Comparison of ENCODE assay signal across 8 mouse cellular contexts in the genomic region with DNA sequence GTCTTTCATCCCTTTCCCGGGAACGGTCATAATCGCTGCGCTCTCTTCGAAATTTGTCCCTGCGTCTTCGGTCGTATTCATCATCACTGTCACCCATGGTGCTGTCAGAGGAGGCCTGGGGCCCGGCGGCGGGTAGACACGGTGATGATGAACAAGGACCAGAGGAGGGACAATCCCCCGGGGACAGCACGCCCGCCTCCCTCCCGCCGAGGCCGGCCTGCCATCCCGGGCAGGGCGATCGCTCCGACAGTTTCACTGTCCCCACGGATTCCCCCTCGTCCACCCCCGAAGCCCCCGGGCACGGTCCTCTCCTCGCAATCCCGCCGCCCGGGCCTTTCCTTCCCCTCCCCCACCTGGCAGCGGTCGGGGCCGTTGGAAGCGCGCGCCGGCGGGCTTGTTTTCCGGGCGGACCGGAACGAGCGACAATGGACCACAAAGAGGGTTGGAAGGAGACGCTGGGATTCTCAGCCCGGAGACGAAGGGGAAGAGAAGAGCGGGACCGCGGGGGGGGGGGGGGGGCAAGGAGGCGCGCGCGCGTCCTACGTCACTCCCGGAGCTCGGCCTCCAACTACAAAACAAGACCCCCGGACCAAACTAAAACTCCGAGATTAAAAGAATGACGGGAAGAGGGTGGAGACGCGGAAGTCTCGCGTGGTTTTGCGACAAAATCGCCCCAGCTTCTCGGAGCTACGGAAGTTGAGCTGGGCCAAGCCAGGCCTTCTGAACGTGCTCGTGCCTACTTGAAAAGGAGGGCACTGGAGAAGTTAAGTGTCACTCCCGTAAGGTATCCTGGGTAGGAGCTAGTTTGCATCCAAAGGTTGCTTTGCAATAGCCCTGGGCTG. TPM values are rescaled to one million over a fixed set of nuclear protein-coding genes. Genes with fewer than 3 reads are reported as not detected.
DNase-seq lines count a peak whose midpoint lies in the region; ATAC-seq and TF ChIP-seq lines count a peak whose summit lies in the region.

A gene (minus strand): TSS at position 604 of the 842 bp plus-strand sequence.

- DNase-seq in 3T3-L1 (ENCODE audit: low read depth, low spot score) = peak; percentile 98
- peak; percentile 92 for DNase-seq in adrenal gland, postnatal 36 days
- peak; percentile 95 for DNase-seq in heart, adult 18-20 months
- peak; percentile 96 for DNase-seq in kidney, adult 2 months
- peak; percentile 97 for DNase-seq in limb, embryonic 14.5 days (ENCODE audit: low spot score)
- DNase-seq in midbrain, postnatal 0 days (ENCODE audit: low spot score) = peak; percentile 98
- DNase-seq in spleen, postnatal 14 days (ENCODE audit: low spot score in 2 of 2) = peak; percentile 73 to 81

- TF ChIP-seq CTCF in kidney, adult 2 months (conservative IDR thresholded peaks at IDR 0.05; ENCODE audit: insufficient read depth, insufficient read length, low read depth, low read length) = no peak
- no peak for TF ChIP-seq CTCF in midbrain, postnatal 0 days (IDR thresholded peaks at IDR 0.05)

- peak; percentile 75 for TF ChIP-seq POLR2A in kidney, adult 2 months (IDR thresholded peaks at IDR 0.05; ENCODE audit: low read depth, low read length)
- peak; percentile 67; the same call in 1 of the 2 replicates for TF ChIP-seq POLR2A in limb, embryonic 14.5 days (IDR thresholded peaks at IDR 0.05; ENCODE audit: borderline replicate concordance, extremely low read depth, insufficient read depth, insufficient read length)

- peak within 1 kb of the TSS; percentile 99 for H3K9ac ChIP-seq in embryonic facial prominence, embryonic 13.5 days
- H3K9ac ChIP-seq in limb, embryonic 14.5 days (ENCODE audit: low read depth, low read length, severe bottlenecking) = peak within 1 kb of the TSS; percentile 97
- H3K9ac ChIP-seq in midbrain, postnatal 0 days (replicated peaks; ENCODE audit: low read length, poor library complexity, severe bottlenecking) = peak within 1 kb of the TSS; percentile 94

- no peaks in the 10 kb centered on the region for H3K27me3 ChIP-seq in embryonic facial prominence, embryonic 13.5 days
- H3K27me3 ChIP-seq in kidney, adult 2 months (replicated peaks; ENCODE audit: control insufficient read depth, insufficient read depth, low read length) = no peaks in the 10 kb centered on the region
- H3K27me3 ChIP-seq in limb, embryonic 14.5 days (ENCODE audit: control insufficient read depth, insufficient read depth, low read length) = no peaks in the 10 kb centered on the region
- no peaks in the 10 kb centered on the region for H3K27me3 ChIP-seq in midbrain, postnatal 0 days (ENCODE audit: insufficient read depth, low read length)

- H3K27ac ChIP-seq in embryonic facial prominence, embryonic 13.5 days = peak within 1 kb of the TSS; percentile 96
- peak within 1 kb of the TSS; percentile 53 for H3K27ac ChIP-seq in kidney, adult 2 months (ENCODE audit: insufficient read depth, low read depth, low read length)
- peak within 1 kb of the TSS; percentile 91 for H3K27ac ChIP-seq in limb, embryonic 14.5 days (replicated peaks; ENCODE audit: low read depth, low read length)
- peak within 1 kb of the TSS; percentile 95 for H3K27ac ChIP-seq in midbrain, postnatal 0 days (ENCODE audit: low read depth, low read length)

- H3K4me3 ChIP-seq in embryonic facial prominence, embryonic 13.5 days = peak within 1 kb of the TSS; percentile 96
- H3K4me3 ChIP-seq in kidney, adult 2 months (ENCODE audit: insufficient read depth, low read depth, low read length) = peak within 1 kb of the TSS; percentile 71
- H3K4me3 ChIP-seq in limb, embryonic 14.5 days (replicated peaks; ENCODE audit: low read length) = peak within 1 kb of the TSS; percentile 94
- peak within 1 kb of the TSS; percentile 86 for H3K4me3 ChIP-seq in midbrain, postnatal 0 days (ENCODE audit: low read depth, low read length)

- ATAC-seq in embryonic facial prominence, embryonic 13.5 days (ENCODE audit: insufficient number of reproducible peaks, insufficient read depth, low FRiP score, low TSS enrichment, low read depth) = peak; percentile 73
- ATAC-seq in limb, embryonic 14.5 days (ENCODE audit: low FRiP score, low read depth) = peak; percentile 91
- ATAC-seq in midbrain, postnatal 0 days (ENCODE audit: low FRiP score) = peak; percentile 90

- H3K9me3 ChIP-seq in embryonic facial prominence, embryonic 13.5 days = no peaks in the 10 kb centered on the region
- H3K9me3 ChIP-seq in limb, embryonic 14.5 days (ENCODE audit: control insufficient read depth, low read length) = no peaks in the 10 kb centered on the region
- no peaks in the 10 kb centered on the region for H3K9me3 ChIP-seq in midbrain, postnatal 0 days (ENCODE audit: low read length)

- WGBS in embryonic facial prominence, embryonic 13.5 days = under 1% methylated on average over 70 of the region's 72 CpGs
- WGBS in kidney, adult 2 months = under 1% methylated on average over 71 of the region's 72 CpGs
- WGBS in limb, embryonic 14.5 days = under 1% methylated on average over 49 of the region's 72 CpGs
- WGBS in midbrain, postnatal 0 days = under 1% methylated on average over 62 of the region's 72 CpGs

- H3K4me2 ChIP-seq in embryonic facial prominence, embryonic 13.5 days = peak within 1 kb of the TSS; percentile 73
- H3K4me2 ChIP-seq in limb, embryonic 14.5 days (replicated peaks; ENCODE audit: low read depth, low read length, severe bottlenecking) = peak within 1 kb of the TSS; percentile 78
- peak within 1 kb of the TSS; percentile 71 for H3K4me2 ChIP-seq in midbrain, postnatal 0 days (ENCODE audit: low read depth, low read length, poor library complexity, severe bottlenecking)

- peaks cover 73% of the 10 kb centered on the region for H3K36me3 ChIP-seq in embryonic facial prominence, embryonic 13.5 days
- H3K36me3 ChIP-seq in kidney, adult 2 months (ENCODE audit: control insufficient read depth, insufficient read depth, low read length) = no peaks in the 10 kb centered on the region; the same call in 1 of the 2 replicates
- H3K36me3 ChIP-seq in limb, embryonic 14.5 days (ENCODE audit: control insufficient read depth, insufficient read depth, low read length) = peaks cover 68% of the 10 kb centered on the region
- H3K36me3 ChIP-seq in midbrain, postnatal 0 days (ENCODE audit: insufficient read depth, low read length) = peaks cover 10% of the 10 kb centered on the region

- H3K4me1 ChIP-seq in embryonic facial prominence, embryonic 13.5 days = peaks cover 46% of the 10 kb centered on the region
- H3K4me1 ChIP-seq in kidney, adult 2 months (ENCODE audit: control insufficient read depth, insufficient read depth, low read length) = peaks cover 9% of the 10 kb centered on the region; the same call in 1 of the 2 replicates
- peaks cover 23% of the 10 kb centered on the region for H3K4me1 ChIP-seq in limb, embryonic 14.5 days (ENCODE audit: control insufficient read depth, insufficient read depth, low read length)
- H3K4me1 ChIP-seq in midbrain, postnatal 0 days (ENCODE audit: insufficient read depth, low read length) = peaks cover 15% of the 10 kb centered on the region

RNA-seq across cellular contexts. Expression of the gene that starts here (rescaled TPM):
- 100 to 1,000 TPM; 103 to 167 TPM for total RNA-seq in adrenal gland, postnatal 36 days (2021)
- polyA plus RNA-seq in embryonic facial prominence, embryonic 13.5 days (2015; fragmentation: Nextera tagmentation; extraction: Ambion mirVana) = 143 and 148 TPM in 2 replicates
- total RNA-seq in heart, adult 18-20 months (2021) = 10 to 100 TPM; 44.4 to 55.6 TPM
- polyA plus RNA-seq in kidney, adult 2 months (2012; rRNA removed) = 83.0 and 86.9 TPM in 2 replicates
- 263 and 300 TPM in 2 replicates for polyA plus RNA-seq in limb, embryonic 14.5 days (2012; rRNA removed)
- polyA plus RNA-seq in limb, embryonic 14.5 days (2014; fragmentation: Nextera tagmentation; extraction: Ambion mirVana) = 104 and 109 TPM in 2 replicates
- total RNA-seq in midbrain, postnatal 0 days (2014; rRNA removed) = 112 and 114 TPM in 2 replicates
- 53.4 and 56.4 TPM in 2 replicates for polyA plus RNA-seq in midbrain, postnatal 0 days (2015; fragmentation: Nextera tagmentation; extraction: Ambion mirVana)

Comparison
In these comparisons a context has a peak if more than half of its experiments do, and no peak if none do; other contexts are left out.
1. Peak in every context shown above with its lines: DNase-seq, ATAC-seq, H3K4me3 ChIP-seq and H3K27ac ChIP-seq.